Mouse (Mus musculus): ENCODE measurements around the gene Immp2l.

The Immp2l gene

GRCm38 (mm10) chr12:41185509-41185908, 161.6 kb downstream of the Immp2l start:
- no peak for DNase-seq

- no peak for DNase-seq
Observed at GRCm38 (mm10) chr12:41192829-41193228, 168.9 kb downstream of the Immp2l start.

GRCm38 (mm10) chr12:41196374-41196773, 172.5 kb downstream of the Immp2l start:
- no peak for DNase-seq

- DNase-seq, result no peak
Observed at GRCm38 (mm10) chr12:41215186-41215585, 191.3 kb downstream of the Immp2l start.

- peak; percentile 4 to 5 for DNase-seq
Observed at GRCm38 (mm10) chr12:41221893-41222292, 198.0 kb downstream of the Immp2l start.

DNA sequence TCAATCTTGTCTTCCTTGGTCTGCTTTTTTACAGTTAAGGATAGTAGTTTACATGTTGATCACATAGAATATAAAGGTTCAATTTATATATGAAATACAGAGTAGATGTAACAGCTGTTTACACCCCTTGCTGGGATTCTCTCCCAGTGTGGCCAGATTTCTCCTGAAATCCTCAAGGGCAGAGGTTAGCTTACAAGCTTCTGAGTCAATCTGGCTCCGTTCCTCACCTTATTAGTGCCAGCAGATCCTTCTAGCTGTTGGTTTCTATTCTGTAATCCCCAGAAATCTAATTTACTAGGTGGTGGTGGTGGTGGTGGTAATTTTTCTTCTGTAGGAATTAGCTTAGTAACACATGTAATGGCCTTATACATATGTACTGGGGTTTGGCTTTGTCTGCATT, 199.8 kb downstream of the Immp2l start:
- DNase-seq, result no peak

DNA sequence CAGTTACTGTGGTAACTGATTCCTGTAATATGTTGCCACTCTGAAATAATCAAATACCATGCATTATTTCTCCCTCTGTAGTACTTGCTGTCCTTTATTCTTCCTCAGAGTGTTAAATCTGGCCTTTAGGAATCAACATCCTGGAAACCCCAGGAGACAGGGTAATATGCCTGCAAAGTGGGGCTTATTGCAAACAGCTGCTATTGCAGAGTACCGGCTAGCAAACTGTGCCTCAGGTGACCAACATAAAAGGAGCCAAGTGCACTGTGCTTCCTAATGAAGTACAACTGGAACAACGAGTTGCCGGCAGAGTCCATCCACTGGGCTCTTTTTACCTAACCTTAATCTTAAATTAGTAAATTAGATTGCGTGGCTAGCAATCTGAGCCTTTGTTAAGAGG, 200.6 kb downstream of the Immp2l start:
- DNase-seq, result no peak

DNA sequence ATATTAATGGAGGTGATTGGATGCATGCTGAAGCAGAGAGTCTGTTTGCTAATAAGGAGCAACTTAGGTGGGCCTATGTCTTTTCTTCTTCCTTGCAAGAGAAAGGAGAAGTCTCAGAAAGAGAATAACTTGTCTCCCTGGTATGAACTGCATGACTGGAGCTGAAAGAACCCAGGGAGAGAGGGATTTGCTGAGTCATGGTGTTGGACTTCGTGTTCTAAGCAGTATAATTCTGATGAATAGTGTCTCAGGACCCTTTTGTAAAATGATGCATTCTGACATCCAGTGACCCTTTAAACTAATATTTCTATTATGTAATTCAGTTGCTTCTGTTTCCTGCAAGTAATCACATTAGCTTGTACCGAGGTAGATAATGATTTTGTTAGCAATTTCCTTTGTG, 208.1 kb downstream of the Immp2l start:
- no peak for DNase-seq

DNA sequence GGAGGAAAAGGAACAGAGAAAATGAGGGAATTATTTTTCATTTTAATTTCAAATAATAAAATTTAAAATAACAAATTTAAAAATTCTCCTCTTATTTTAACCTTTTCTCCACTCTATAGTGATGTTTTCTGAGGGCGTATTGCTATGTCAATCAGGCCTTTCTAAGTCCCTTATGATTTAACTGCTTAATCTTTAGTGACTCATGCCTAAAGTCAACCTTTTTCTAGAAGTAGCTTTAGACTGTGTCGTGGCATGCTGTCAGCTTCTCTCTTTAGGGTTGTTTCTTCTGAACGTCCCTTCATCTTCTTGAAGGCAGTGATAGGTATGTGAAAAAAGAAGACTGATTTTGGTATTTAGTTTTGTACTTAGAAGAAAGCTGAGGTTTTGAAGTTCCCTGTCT, 214.0 kb downstream of the Immp2l start:
- no peak for DNase-seq

DNA sequence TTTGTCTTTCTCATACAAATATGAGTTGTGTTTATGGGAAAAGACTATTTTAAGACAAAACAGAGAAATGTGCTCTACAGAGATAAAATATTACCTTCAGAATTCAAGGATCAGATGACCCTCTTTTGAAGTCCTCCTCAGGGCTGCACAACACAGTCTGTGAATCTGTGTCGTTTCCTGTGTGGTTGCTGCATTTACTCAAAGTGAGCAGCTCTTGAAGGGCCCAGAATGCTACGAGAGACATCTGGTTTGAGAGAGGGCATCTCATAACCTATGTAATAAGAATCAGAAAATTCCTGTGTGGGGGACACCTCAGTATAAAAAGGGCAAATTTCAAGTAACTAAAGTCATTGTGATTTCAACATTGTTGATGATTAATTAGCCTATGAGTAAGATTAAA, 217.3 kb downstream of the Immp2l start:
- DNase-seq, result no peak

- no peak for DNase-seq
Observed at GRCm38 (mm10) chr12:41248254-41248653, 224.4 kb downstream of the Immp2l start.

GRCm38 (mm10) chr12:41250123-41250522, 226.2 kb downstream of the Immp2l start:
- no peak for DNase-seq

GRCm38 (mm10) chr12:41257905-41258304, 234.0 kb downstream of the Immp2l start:
- DNase-seq, result no peak

DNA sequence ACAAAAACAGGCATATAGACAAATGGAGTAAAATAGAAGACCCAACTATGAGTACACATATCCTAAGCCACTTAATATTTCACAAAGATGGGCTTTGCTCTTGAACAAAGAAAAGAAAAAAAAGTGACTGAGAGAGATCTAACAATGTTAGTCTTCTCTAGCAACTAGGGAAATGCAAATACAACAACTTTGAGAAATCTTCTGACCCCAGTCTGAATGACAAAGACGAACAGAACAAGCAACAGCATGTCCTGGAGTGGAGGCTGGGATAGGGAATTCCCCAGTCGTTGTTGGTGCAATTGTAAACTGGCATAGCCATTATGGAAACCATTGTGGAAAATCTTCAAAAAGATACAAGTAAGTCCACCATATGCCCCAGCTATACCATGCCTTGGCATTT, 235.7 kb downstream of the Immp2l start:
- no peak for DNase-seq

GRCm38 (mm10) chr12:41274136-41274535, 250.2 kb downstream of the Immp2l start:
- no peak for DNase-seq

GRCm38 (mm10) chr12:41275361-41275760, 251.5 kb downstream of the Immp2l start:
- peak in 1 of 2 experiments; percentile 3 for DNase-seq

GRCm38 (mm10) chr12:41277896-41278295, 254.0 kb downstream of the Immp2l start:
- DNase-seq, result no peak

- no peak for DNase-seq
Observed at GRCm38 (mm10) chr12:41289047-41289446, 265.2 kb downstream of the Immp2l start.

DNA sequence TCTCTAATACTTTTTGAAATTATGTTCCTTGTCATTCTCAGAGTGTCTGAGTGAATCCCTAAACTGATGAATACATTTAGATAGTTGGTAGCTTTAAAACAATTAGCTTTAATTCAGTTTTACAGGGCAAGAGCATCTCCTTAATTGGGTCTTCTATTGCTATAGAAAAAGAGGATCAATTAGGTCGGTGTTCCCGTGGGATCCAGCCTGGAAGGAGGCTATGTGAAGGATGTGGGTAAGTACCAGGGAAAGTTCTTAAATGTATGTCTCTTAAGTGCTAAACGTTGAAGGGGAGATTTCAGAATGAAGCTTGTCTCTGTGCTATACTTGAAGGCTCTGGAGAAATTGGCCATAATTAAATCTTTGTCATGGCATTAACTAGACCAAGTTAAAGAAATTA, 283.1 kb downstream of the Immp2l start:
- no peak for DNase-seq

GRCm38 (mm10) chr12:41308726-41309680, 285.1 kb downstream of the Immp2l start:
- DNase-seq, result no peak

DNA sequence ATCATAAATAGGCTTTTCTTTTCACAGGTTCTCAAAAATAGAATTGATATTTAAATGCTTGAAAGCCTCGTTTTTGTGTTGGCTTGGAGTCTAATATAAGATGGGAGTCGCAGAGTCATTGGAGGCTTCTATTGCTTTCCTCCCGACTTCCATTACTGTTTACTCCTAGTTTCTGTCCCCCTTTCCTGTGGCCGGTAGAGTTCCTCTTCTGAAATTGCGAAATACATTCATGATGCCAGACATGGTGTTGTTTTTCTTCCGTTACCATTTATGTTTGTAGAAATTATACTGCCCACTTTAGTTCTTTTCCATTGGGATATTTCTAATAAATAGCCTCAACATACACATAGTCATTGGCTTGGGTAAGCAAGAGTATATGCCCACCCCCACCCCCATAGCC, 289.5 kb downstream of the Immp2l start:
- no peak for DNase-seq

GRCm38 (mm10) chr12:41314811-41315461, 291.0 kb downstream of the Immp2l start:
- DNase-seq, result no peak

GRCm38 (mm10) chr12:41315871-41316270, 292.0 kb downstream of the Immp2l start:
- DNase-seq, result no peak

DNA sequence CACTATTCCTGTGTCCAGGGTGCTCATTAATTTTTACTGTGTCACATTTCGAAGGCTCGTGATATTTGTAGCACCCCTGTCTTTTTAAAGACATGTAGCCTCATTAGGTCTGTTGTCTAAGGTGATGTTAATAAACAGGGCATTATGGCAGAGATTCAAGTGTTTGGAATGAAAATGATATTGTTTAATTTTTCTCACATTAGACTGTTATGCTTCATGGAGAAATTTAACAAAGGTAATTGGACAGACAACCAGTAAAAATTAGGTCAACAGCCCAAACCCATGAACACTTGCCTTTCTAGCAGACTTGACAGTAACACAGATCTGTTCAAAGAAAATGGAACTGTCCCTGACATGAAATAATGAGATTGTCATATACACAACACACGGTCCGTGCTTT, 292.5 kb downstream of the Immp2l start:
- no peak for DNase-seq

All from cerebellum, postnatal 14 days (tissue).